Mouse (Mus musculus): Measurements from ENCODE around the gene Dynlt1c. TPM values are rescaled to one million over a fixed set of nuclear protein-coding genes. Genes with fewer than 3 reads are reported as not detected.
"Not testable (repeated sequence)": the region's sequence is repeated elsewhere in the genome, so short reads cannot be mapped to it uniquely, and the experiment has no call there.

Gene Dynlt1c
- polyA plus RNA-seq (2015; fragmentation: Nextera tagmentation; extraction: Ambion mirVana), result 62.5 and 66.8 TPM in 2 replicates

GRCm38 (mm10) chr17:6601204-6601911 is at the start of gene Dynlt1c:
TSS of gene Dynlt1c (plus strand) at chr17:6601671.
- Histone ChIP-seq H3K9ac (0 out of 2 replicates have a peak within 1 kb of the TSS, but pooled peaks have one; percentile 37), H3K4me3 (peak within 1 kb of the TSS; percentile 32), H3K4me2 (peak within 1 kb of the TSS; percentile 51)
- H3K4me1 ChIP-seq; H3K27me3 ChIP-seq; H3K9me3 ChIP-seq (replicated peaks); H3K27ac ChIP-seq; H3K36me3 ChIP-seq (ENCODE audit: poor library complexity, severe bottlenecking): not testable (repeated sequence)
- 17% methylated on average over 28 of the region's 40 CpGs for WGBS
- ATAC-seq, result peak; percentile 98

GRCm38 (mm10) chr17:6553798-6554197 is 47.7 kb upstream of the Dynlt1c start:
- ATAC-seq, result peak; percentile 76
- H3K9ac ChIP-seq; H3K9me3 ChIP-seq (replicated peaks); H3K4me1 ChIP-seq; H3K4me2 ChIP-seq; H3K36me3 ChIP-seq (ENCODE audit: poor library complexity, severe bottlenecking); H3K27me3 ChIP-seq; H3K4me3 ChIP-seq; H3K27ac ChIP-seq: not testable (repeated sequence)
- WGBS, result no CpG with 5 or more reads among the region's 4 CpGs

- not testable (repeated sequence) for H3K4me3 ChIP-seq; H3K4me1 ChIP-seq; H3K27ac ChIP-seq; H3K4me2 ChIP-seq; H3K27me3 ChIP-seq; H3K36me3 ChIP-seq (ENCODE audit: poor library complexity, severe bottlenecking); H3K9me3 ChIP-seq (replicated peaks); H3K9ac ChIP-seq
- WGBS, result no CpG with 5 or more reads among the region's 5 CpGs
- ATAC-seq, result peak; percentile 36; the same call in 1 of the 2 replicates
These were observed 47.2 kb upstream of the Dynlt1c start for GRCm38 (mm10) chr17:6554243-6554642.

- no CpG with 5 or more reads among the region's 4 CpGs for WGBS
These were observed 41.9 kb upstream of the Dynlt1c start for GRCm38 (mm10) chr17:6559447-6560133.

GRCm38 (mm10) chr17:6564866-6565265 is 36.6 kb upstream of the Dynlt1c start:
- not testable (repeated sequence) for ATAC-seq; H3K36me3 ChIP-seq (ENCODE audit: poor library complexity, severe bottlenecking); H3K9ac ChIP-seq; H3K4me1 ChIP-seq; H3K27me3 ChIP-seq; H3K9me3 ChIP-seq (replicated peaks); H3K4me3 ChIP-seq; H3K27ac ChIP-seq; H3K4me2 ChIP-seq
- WGBS, result 93% methylated on average over 3 of the region's 3 CpGs

More at GRCm38 (mm10) chr17:6559447-6560133, 41.9 kb upstream of the Dynlt1c start:
- H3K9me3 ChIP-seq (replicated peaks); H3K27me3 ChIP-seq; H3K4me1 ChIP-seq; H3K4me3 ChIP-seq; H3K36me3 ChIP-seq (ENCODE audit: poor library complexity, severe bottlenecking); H3K9ac ChIP-seq; H3K27ac ChIP-seq; H3K4me2 ChIP-seq: not testable (repeated sequence)
- peak; percentile 69 for ATAC-seq

GRCm38 (mm10) chr17:6567908-6568307 is 33.6 kb upstream of the Dynlt1c start:
- not testable (repeated sequence) for H3K36me3 ChIP-seq (ENCODE audit: poor library complexity, severe bottlenecking); H3K9me3 ChIP-seq (replicated peaks); H3K27me3 ChIP-seq; H3K4me1 ChIP-seq; ATAC-seq; H3K9ac ChIP-seq; H3K4me3 ChIP-seq; H3K4me2 ChIP-seq; H3K27ac ChIP-seq
- 70% methylated on average over 6 of the region's 8 CpGs for WGBS

- ATAC-seq; H3K9me3 ChIP-seq (replicated peaks); H3K27ac ChIP-seq; H3K36me3 ChIP-seq (ENCODE audit: poor library complexity, severe bottlenecking); H3K4me3 ChIP-seq; H3K27me3 ChIP-seq; H3K4me2 ChIP-seq; H3K9ac ChIP-seq; H3K4me1 ChIP-seq: not testable (repeated sequence)
- 95% methylated on average over 11 of the region's 11 CpGs for WGBS
These were observed 30.2 kb upstream of the Dynlt1c start for GRCm38 (mm10) chr17:6571296-6571695.

GRCm38 (mm10) chr17:6572202-6572601 is 29.3 kb upstream of the Dynlt1c start:
- H3K36me3 ChIP-seq (ENCODE audit: poor library complexity, severe bottlenecking); H3K27me3 ChIP-seq; H3K9ac ChIP-seq; H3K9me3 ChIP-seq (replicated peaks); H3K4me1 ChIP-seq; ATAC-seq; H3K4me2 ChIP-seq; H3K4me3 ChIP-seq; H3K27ac ChIP-seq: not testable (repeated sequence)
- no CpG with 5 or more reads among the region's 1 CpGs for WGBS

- not testable (repeated sequence) for ATAC-seq; H3K4me3 ChIP-seq; H3K36me3 ChIP-seq (ENCODE audit: poor library complexity, severe bottlenecking); H3K27ac ChIP-seq; H3K9ac ChIP-seq; H3K4me1 ChIP-seq; H3K9me3 ChIP-seq (replicated peaks); H3K4me2 ChIP-seq; H3K27me3 ChIP-seq
- WGBS, result 92% methylated on average over 8 of the region's 8 CpGs
These were observed 26.1 kb upstream of the Dynlt1c start for GRCm38 (mm10) chr17:6575376-6575775.

- not testable (repeated sequence) for ATAC-seq; H3K4me1 ChIP-seq; H3K4me2 ChIP-seq; H3K27ac ChIP-seq; H3K27me3 ChIP-seq; H3K36me3 ChIP-seq (ENCODE audit: poor library complexity, severe bottlenecking); H3K4me3 ChIP-seq; H3K9me3 ChIP-seq (replicated peaks); H3K9ac ChIP-seq
- WGBS, result no CpG with 5 or more reads among the region's 6 CpGs
These were observed 12.8 kb upstream of the Dynlt1c start for GRCm38 (mm10) chr17:6588672-6589071.

GRCm38 (mm10) chr17:6592109-6592508 is 9.4 kb upstream of the Dynlt1c start:
- not testable (repeated sequence) for H3K4me3 ChIP-seq; H3K27ac ChIP-seq; ATAC-seq; H3K9ac ChIP-seq; H3K36me3 ChIP-seq (ENCODE audit: poor library complexity, severe bottlenecking); H3K4me1 ChIP-seq; H3K4me2 ChIP-seq; H3K27me3 ChIP-seq; H3K9me3 ChIP-seq (replicated peaks)
- 93% methylated on average over 2 of the region's 3 CpGs for WGBS

GRCm38 (mm10) chr17:6593896-6594295 is 7.6 kb upstream of the Dynlt1c start:
- WGBS, result 50% methylated on average over 3 of the region's 3 CpGs
- H3K9ac ChIP-seq; ATAC-seq; H3K9me3 ChIP-seq (replicated peaks); H3K4me3 ChIP-seq; H3K4me1 ChIP-seq; H3K27ac ChIP-seq; H3K4me2 ChIP-seq; H3K27me3 ChIP-seq; H3K36me3 ChIP-seq (ENCODE audit: poor library complexity, severe bottlenecking): not testable (repeated sequence)
